Mouse (Mus musculus): Measurements from ENCODE around the gene Hnrnpr.

Gene Hnrnpr

DNA sequence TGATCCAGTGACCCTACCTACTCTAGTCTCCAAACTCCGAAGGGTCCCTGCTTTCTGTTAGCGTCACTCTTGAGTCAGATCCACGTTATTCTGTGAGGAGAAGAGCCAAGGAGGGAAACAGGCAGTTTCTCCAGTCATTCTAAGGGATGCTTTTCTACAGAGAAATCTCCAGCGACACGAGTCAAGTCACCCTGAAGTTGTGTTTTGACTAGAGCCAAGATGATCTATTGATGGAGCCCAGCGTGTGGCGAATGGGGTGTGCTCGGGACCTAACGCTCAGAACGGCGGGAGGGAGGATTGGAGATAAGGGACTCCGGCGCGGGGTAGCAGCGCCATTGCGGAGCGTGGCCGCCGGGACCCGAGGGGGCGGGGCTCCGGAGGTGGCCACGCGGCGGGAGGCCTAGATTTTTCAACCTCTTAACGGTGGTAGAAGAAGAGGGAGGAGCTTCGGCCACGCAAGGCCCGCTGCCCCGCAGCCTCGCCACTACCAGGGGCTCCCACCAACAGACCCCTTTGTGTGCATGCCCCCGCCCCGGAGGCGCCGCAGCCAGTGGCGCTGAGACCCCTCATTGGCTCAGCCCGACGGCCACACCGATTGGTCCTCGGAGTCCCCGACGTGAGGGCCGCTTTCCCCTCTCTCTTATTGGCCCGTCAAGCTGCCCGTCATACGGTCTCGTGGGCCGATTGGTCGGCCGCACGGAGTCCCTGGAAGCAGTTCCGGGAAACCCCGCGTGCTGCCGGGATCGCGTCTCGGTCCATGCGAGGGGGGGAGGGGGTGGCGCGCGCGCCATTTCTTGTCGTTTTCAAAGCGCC, at the start of gene Hnrnpr:
Gene Hnrnpr (plus strand): TSS at position 714 of the 813 bp plus-strand sequence.
- peak; percentile 99 for DNase-seq (ENCODE audit: low spot score in 2 of 2)

DNA sequence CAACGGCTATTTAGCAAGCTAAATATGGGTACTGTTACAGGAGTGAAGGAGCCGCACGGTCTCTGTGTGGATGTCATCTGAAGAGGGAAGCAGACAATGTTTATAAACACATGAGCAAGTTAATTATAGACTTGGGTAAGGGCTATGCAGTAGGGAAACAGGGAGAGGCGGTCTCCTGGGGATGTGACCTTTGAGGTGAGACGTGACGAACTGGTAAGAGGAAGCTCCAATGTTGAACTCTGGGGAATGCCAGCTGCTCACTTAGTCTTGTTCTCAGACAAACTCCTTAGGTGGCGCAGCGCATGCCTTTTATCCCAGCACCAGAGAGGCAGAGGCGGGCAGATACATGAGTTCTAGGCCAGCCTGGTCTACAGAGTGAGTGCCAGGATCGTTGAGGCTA, 48.8 kb upstream of the Hnrnpr start:
- no peak for DNase-seq (ENCODE audit: low spot score in 2 of 2)

DNA sequence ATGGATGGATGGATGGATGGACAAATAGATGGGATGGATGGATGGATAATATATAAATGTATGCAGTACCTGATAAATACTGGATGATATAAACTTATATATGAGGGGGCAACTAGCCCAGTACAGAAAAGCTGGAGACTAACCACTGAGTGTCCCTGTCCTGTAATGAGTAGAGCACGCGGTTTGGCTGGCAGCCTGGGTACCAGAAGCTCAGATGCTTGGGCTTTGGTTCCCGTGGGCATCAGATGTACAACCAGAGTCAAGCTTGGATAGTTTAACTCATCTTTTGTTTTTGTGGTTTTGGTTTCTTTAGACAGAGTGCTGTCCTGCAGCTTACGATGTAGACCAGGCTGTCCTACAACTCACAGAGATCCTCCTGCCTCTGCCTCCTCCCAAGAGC, 47.2 kb upstream of the Hnrnpr start:
- DNase-seq (ENCODE audit: low spot score in 2 of 2): no peak

DNA sequence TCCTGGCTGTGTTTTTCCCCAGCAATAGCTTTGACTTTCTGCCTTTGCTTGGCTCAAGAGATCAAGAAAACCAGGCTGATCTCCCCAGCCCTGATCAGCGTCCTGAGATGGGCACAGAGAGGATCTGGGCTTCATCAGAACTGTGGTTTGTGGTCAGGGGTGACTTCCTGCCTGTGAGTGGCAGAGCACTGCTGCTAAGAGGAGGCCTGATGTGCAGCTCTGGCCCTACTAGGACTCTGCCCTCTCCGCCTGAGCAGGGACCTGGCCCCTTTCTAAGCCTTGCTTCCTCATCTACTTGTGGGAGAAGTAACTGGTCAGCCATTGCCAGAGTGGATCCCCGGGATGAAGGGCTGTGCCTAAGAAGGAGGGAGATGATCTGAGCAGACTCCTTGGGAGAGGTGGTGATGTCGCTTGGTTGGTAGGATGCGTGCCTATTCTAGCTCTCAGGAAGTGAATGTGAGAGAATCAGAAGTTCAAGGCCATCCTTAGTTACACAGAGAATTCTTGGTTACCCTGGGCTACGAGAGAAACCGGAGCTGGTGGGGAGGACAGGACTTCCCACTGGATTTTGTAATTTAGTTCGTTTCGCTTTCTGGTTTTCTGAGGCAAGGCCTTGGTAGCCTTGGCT, 43.9 kb upstream of the Hnrnpr start:
- peak; percentile 17 to 40 for DNase-seq (ENCODE audit: low spot score in 2 of 2)

DNA sequence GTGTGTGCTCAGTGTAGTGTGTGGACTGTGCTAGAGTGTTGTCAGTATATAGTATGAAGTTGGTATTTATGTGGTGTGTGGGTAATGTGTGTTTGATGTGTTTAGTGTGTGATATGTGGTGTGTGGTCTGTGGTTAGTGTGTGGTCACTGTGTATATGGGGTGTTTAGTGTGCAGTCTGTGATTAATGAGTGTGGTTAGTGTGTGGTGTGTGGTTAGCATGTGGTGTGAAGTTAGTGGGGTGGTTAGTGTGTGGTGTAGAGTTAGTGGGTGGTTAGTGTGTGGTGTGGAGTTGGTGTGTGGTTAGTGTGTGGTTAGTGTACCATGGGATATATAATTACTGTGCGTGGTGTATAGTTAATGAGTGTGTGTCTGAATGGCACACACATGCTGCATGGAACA, 41.8 kb upstream of the Hnrnpr start:
- no peak for DNase-seq (ENCODE audit: low spot score in 2 of 2)

DNA sequence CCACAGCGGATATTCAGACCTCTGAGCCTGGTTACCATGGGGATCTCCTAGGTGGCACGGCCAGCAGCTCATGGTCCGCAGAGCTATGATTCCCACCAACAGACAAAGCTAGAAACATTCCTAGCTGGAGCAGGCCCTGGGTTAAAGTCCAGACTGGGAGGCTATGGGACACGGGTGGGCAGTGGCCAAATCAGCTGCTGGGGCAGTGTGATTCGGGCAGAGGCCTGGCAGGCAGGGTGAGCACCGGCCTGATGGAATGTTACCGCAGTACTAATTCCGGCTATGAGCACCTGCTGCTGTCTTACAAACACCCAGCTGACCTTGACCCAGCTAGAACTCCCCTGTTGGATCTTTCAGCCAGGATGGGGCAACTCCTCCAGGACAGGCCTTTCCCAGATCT, 40.1 kb upstream of the Hnrnpr start:
- DNase-seq (ENCODE audit: low spot score in 2 of 2): no peak

DNA sequence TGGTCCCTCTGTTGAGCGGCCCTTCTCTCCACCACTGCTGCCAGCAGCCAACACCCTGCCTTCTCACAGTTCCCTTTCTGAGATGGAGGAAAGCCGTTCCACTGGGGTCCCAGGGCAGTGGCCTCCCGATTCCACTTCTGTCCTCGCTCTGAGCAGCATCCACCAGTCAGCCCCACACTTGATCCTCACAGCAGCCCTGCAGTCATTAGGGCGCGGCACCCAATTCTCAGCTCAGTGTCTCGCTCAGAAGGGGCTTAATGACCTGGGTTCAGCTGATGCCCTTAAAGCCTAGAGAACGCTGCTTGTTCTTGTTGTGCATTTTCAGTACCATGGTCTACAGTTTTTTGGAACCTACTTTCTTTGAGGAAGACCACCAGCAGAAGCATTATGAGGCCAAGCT, 29.6 kb upstream of the Hnrnpr start:
- no peak for DNase-seq (ENCODE audit: low spot score in 2 of 2)

DNA sequence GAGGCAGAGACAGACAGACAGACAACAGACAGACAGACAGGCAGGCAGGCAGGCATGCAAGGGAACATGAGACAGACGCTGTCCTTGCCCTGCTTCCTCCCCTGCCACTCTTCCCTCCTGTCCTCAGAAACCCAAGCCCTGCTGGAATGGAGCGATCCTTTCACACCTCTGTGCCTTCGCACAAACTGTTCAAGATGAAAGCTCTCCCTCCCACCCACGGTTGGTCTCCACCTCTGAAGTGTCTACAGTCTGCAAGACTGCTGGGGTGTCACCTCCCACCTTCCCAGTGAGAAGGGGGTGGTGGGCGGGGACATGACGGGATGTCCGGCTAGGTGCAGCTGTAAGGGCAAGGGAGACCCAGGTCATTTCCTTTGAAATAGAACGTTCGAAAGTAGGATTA, 29.1 kb upstream of the Hnrnpr start:
- DNase-seq (ENCODE audit: low spot score in 2 of 2): no peak

DNA sequence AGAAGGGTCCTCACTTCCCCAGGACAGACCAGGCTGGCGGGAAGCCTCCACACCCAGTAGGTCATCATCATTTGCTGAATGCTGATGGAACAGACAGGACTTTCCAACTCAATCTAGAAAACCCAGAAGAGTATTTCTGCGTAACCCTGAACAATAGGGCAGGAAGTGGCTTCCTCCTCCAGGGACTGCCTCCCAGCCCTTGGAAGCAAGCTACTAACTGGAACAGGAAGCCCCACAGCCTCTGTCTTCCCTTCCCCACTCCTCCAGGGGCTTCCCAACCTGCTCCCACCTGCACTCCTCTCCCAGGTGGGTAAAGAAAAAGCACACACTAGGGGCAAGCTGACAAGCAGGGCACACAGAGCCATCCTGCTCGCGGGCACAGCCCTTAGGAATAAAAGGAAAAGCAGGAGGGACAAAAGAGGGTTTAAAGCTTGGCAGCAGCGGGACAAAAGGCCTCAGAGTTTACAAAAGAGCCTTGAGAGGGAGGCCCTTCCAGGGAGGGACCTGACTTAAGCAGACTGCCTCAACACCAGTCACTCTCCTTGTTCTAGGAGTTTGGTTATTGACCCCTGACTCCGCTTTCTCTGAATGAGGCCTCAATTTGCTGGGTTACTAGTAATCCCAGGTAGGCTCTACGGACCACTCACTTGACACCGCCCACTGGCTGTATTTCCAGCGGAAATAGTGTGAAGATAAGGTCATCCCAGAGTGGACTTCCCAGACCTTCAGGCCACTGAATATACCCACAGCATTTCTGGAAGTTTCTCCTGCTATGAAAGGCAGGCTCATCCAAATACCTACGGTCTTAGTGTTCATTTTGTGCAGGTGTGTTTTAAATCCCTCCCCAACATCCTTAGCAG, 27.9 kb upstream of the Hnrnpr start:
- no peak for DNase-seq (ENCODE audit: low spot score in 2 of 2)

DNA sequence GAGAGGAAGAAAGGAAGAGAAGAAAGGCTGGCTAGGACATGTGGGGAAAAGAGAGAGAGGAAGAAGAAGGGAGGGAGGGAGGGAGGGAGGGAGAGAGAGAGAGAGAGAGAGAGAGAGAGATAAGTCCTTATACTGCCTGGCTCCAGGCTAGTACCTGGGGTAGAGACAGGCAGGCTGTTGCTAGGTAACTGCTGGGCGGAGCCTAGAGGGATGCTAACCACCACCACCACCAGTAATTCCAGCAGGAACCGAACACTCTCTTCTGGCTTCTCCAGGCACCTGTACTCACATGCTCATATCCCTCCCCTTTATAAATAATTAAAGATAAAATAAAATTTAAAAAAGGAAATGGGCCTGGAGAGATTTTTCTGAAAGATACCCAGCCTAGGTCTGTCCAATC, 27.0 kb upstream of the Hnrnpr start:
- DNase-seq (ENCODE audit: low spot score in 2 of 2): no peak

DNA sequence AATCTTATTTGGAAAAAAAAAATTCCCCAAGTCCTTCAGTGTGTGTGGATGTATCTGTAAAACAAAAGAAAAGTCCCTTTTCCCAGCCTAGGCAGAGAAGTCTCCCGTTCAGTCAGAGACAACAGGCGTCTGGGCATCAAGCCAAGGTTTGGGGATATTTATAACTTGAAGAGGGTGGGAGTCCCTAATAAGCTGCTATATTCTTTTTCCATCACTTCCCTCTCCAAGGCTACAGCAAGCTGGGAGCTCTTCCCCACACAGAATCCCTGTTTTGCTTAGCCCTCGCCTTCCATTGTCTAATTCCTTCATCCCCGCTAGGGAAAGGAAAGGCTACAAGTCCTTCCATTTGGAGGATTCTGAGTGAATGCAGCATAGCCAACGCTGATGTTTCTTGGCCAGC, 26.3 kb upstream of the Hnrnpr start, which contains the start of gene Zfp46:
Gene Zfp46 (plus strand): TSS at position 229 of the 400 bp plus-strand sequence.
- DNase-seq (ENCODE audit: low spot score in 2 of 2): no peak

DNA sequence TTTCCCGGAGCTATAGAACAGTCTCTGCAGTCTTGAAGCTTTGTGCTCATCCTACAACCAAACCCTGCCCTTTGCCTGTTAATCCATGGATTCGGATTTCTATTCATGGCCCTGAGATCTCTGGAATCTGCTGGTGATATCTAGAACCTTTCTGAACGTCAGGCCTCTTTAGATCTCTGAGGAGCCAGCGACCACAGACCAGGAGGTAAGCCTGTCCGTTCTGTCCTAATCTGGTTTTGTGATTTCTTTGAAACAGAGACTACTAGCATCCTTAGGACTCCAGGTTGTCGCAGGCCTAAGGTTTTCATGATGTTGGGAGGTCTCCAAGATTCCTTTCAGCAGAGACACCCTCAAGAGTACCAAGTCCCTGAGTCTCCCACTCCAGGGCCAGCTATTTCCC, 25.9 kb upstream of the Hnrnpr start:
- DNase-seq (ENCODE audit: low spot score in 2 of 2): no peak

DNA sequence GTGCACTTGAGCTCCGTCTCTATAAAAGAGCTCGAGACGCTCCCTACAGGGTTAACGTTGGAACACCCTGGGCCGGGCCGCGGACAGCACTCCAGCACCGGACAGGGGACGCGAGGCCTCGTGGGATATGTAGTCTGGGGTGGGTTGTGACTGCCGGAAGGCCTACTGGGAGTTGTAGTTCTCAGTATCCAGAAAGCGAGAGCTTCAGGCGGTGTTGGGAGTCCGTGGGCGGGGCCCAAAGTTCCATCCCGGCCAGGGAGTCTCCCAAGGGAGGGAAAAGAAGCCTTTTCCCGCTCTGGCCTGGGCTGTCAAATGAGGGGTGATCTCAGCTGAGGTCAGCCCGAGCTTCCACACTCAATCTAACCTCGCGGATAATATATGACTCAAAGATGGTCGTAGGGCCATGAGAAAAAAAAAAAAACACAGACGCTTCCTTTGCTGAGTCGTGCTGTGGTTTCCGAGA, 25.4 kb upstream of the Hnrnpr start:
- DNase-seq (ENCODE audit: low spot score in 2 of 2): peak; percentile 76 to 82

DNA sequence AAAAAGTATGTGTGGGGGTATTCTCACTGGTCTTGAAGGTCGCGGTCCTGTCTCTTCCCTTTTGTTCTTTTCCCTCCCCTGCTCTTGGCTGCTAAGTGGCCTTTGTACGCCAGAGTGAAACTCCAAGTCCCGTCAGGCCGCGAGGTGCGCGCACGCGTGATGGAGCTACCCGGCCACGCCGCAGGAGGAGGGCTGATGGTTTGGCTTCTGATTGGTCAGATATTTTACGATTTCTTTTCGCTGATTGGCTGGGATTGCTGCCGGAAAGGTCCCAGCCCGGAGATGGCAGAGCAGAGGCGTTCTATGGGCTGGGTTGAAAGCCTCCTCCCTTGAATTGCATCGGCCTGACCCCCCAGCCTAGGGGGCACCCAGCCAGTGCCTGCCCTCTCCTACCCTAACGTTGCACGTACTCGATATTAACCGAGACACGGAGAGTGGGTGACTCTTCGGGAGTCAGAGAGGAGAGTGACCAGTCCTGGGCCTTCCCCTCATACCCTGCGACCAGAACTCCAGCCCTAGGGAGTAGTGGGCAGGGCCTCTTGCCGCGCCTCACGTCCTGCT, 24.9 kb upstream of the Hnrnpr start:
- peak; percentile 90 to 91 for DNase-seq (ENCODE audit: low spot score in 2 of 2)

DNA sequence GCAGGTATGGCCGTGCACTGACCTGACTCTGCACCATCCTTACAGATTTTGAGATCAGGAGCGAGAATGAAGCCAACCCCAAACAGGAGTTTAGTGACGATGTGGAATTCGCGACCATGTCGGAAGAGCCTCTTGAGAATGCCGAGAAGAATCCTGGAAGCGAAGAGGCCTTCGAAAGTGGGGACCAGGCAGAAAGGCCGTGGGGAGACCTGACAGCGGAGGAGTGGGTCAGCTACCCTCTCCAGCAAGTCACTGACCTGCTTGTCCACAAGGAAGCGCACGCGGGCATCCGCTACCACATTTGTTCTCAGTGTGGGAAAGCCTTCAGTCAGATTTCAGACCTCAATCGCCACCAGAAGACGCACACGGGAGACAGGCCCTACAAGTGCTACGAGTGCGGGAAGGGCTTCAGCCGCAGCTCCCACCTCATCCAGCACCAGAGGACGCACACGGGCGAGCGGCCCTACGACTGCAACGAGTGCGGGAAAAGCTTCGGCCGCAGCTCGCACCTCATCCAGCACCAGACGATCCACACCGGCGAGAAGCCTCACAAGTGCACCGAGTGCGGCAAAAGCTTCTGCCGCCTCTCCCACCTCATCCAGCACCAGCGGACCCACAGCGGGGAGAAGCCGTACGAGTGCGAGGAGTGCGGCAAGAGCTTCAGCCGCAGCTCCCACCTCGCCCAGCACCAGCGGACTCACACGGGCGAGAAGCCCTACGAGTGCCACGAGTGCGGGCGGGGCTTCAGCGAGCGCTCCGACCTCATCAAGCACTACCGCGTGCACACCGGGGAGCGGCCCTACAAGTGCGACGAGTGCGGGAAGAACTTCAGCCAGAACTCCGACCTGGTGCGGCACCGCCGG, 20.6 kb upstream of the Hnrnpr start:
- DNase-seq (ENCODE audit: low spot score in 2 of 2): no peak

DNA sequence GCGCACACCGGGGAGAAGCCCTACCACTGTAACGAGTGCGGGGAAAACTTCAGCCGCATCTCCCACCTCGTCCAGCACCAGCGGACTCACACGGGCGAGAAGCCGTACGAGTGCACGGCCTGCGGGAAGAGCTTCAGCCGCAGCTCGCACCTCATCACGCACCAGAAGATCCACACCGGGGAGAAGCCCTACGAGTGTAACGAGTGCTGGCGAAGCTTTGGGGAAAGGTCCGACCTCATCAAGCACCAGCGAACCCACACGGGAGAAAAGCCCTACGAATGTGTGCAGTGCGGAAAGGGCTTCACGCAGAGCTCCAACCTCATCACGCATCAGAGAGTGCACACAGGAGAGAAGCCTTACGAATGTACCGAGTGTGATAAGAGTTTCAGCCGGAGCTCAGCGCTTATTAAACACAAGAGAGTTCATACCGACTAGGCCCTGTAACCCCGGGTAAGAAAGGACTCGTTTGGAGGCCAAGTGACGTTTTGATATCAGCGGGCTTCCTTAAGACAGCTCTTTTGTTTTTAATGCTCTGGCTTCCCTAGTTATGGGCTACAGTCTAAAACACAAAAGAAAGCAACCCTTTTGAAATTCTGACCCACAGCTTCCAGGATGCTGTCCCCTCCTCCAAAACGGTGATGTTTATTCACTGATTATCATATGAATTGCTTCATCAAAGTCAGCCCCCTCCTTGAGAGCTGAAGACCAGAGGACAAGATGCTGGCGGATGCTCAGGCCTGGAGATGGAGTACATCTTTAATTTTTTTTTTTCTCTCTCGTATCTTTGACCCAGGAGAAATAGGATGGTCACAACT, 19.8 kb upstream of the Hnrnpr start:
- DNase-seq (ENCODE audit: low spot score in 2 of 2): no peak

DNA sequence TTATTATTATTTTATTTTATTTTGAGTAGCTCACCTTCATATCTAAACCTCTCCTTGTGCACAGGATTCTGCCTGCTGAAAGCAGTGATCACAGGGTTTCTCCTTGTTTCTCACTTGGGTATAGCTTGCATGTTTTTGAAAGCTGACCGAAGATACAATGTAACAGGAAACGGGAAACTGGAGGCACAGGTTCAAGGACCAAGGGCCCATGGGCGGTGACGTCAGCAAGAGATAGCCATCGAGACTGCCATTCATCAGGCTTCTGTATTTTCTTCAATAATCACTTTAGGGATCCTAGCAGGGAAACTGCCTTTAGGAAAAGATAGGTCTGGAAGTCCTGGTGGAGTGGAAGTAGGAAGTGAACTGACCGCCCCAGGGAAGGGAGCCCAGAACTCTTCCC, 19.1 kb upstream of the Hnrnpr start:
- DNase-seq (ENCODE audit: low spot score in 2 of 2): no peak

DNA sequence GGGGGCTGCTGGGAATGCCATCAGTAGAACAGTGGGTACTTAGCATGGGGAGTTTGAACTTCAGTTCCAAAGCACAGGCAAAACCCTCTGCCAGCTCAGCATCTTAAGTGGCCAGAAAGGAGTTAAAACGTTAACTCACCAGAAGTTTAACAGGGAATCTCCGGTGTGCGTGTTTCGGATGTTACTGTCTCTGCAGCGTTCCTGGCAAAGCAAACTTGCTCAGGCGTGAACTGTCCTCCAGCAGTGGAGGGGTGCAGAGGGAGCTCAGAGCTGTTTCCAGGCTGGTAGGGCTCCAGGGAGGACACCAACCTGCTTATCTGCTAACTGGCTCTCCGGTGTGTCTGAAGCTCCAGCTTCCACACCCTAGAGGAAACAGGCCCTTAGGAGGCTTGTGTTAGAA, 14.8 kb upstream of the Hnrnpr start:
- DNase-seq (ENCODE audit: low spot score in 2 of 2): no peak

DNA sequence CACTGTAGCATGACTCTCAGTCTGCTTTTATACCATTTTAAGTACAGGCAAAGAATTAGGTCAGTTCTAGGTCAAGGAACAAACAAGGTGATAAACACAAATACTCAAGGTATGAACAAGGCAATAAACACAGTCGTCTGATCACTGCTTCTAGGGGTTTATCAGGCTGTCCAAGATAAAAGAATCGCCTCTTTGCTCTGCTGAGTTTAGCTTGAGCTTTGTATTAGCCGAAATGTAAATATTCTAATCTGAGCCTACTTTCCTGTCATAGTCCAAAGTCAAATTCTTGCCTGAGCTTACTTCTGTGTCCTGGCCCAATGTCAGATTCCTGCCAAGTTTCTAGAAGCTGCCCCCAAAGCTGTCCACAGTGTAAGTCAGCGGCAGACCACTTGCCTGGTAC, 8.3 kb upstream of the Hnrnpr start:
- no peak for DNase-seq (ENCODE audit: low spot score in 2 of 2)

DNA sequence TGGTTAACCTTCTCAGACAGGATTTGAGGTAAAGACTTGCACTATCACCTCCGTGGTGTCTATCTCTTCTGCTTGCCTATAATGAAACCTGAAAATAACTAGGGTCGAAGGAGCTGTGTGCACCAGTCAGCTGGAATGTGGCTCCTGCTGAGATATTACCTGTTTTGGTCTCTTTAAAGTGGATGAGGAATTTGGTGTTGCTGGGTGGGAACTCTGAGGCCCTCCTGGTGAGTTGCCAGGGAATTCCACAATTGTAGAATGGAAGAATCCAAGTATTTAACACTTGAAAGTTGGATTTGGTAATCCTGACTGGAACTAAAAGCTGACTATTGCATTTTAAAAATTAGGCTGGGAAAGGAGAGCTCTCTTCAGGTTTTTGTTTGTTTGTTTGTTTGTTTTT, 6.6 kb upstream of the Hnrnpr start:
- no peak for DNase-seq (ENCODE audit: low spot score in 2 of 2)
